Mouse (Mus musculus) liver, embryonic 14.5 days (tissue): ENCODE measurements around the gene Myo7a.

Experiments
- CTCF ChIP-seq: IDR thresholded peaks from 2 replicates; pipeline ENCODE4 v1.5.1; 2016; ENCODE audit warnings: antibody characterized with exemption, low read depth, control low read depth
- EP300 ChIP-seq: IDR thresholded peaks from 2 replicates; pipeline ENCODE4 v1.6.1; 2016; ENCODE audit warnings: antibody characterized with exemption, low read depth

DNA sequence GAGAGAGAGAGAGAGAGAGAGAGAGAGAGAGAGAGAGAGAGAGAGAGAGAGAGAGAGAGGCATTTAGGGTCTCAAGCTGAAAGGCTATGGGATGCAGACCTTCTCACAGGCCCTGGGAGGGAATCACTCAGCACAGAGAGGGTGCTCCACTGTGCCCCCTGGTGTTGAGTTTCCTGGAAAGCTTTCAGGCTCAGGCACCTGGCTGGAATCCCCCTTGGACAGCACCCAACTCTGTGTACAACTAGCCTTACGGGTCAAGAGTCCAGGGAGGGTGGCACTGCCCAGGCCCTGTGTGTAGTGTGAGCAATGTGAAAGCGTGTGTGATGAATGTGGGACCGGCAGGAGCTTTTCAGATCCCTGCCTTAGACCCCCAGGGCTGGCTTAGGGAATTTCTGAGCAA is 21.9 kb upstream of the Myo7a start:
- TF ChIP-seq CTCF (peak; percentile 75), EP300 (no peak)
